Mouse (Mus musculus) ES-E14 (cell line): ENCODE measurements around the gene Snx15. TPM values are rescaled to one million over a fixed set of nuclear protein-coding genes. Genes with fewer than 3 reads are reported as not detected.
A peak's percentile ranks its signal among the peaks of the same experiment; 100 is the strongest.

Source experiments
- DNase-seq: peaks from one replicate; pipeline ENCODE4 v3.0.0-alpha.2; 2013; ENCODE audit warnings: low read depth, low spot score
- H3K27ac ChIP-seq: 2 replicates; pipeline ENCODE4 v1.5.1; 2012; ENCODE audit warnings: low read depth, mild to moderate bottlenecking, low read length, moderate library complexity, mixed read lengths; ENCODE audit not compliant: poor library complexity, insufficient read depth, severe bottlenecking
- H3K36me3 ChIP-seq: 2 replicates; pipeline ENCODE4 v1.6.1; 2012; ENCODE audit warnings: mild to moderate bottlenecking, low read length, moderate library complexity, mixed read lengths; ENCODE audit not compliant: control insufficient read depth, poor library complexity, insufficient read depth, severe bottlenecking
- H3K4me1 ChIP-seq, 2 experiments: fragments of 150-350 bp in 1 of 2; sonication (generic) in 1 of 2; 2 replicates each; pipeline ENCODE4 v1.6.1; 2012; ENCODE audit warnings: low read length in 2 of 2, mild to moderate bottlenecking in 1 of 2, mixed read lengths in 1 of 2; ENCODE audit not compliant: control insufficient read depth in 2 of 2, insufficient read depth in 2 of 2, poor library complexity in 1 of 2
- H3K4me3 ChIP-seq, 2 experiments: fragments of 150-350 bp in 1 of 2; sonication (generic) in 1 of 2; 2 replicates each; pipeline ENCODE4 v1.5.1; 2012; ENCODE audit warnings: low read length in 2 of 2, low read depth in 1 of 2, mild to moderate bottlenecking in 1 of 2, mixed read lengths in 1 of 2; ENCODE audit not compliant: insufficient read depth in 1 of 2, poor library complexity in 1 of 2, severe bottlenecking in 1 of 2
- H3K9ac ChIP-seq: 2 replicates; pipeline ENCODE4 v1.6.1; 2012; ENCODE audit warnings: low read depth, mild to moderate bottlenecking, low read length, mixed read lengths; ENCODE audit not compliant: poor library complexity, insufficient read depth, severe bottlenecking
- H3K9me3 ChIP-seq: fragments of 150-350 bp; sonication (generic); 2 replicates; pipeline ENCODE4 v1.6.1; 2012; ENCODE audit warnings: low read depth, mild to moderate bottlenecking, low read length; ENCODE audit not compliant: control insufficient read depth, insufficient read depth
- CHD2 ChIP-seq: IDR thresholded peaks from 2 replicates; pipeline ENCODE4 v1.6.1; 2014; ENCODE audit warnings: mild to moderate bottlenecking, low read depth, low read length, inconsistent platforms
- HCFC1 ChIP-seq: IDR thresholded peaks from 2 replicates; pipeline ENCODE4 v1.6.1; 2012; ENCODE audit warnings: low read length, inconsistent platforms, borderline replicate concordance; ENCODE audit not compliant: insufficient read depth
- MAFK ChIP-seq: IDR thresholded peaks from 2 replicates; pipeline ENCODE4 v1.6.1; 2014; ENCODE audit warnings: mild to moderate bottlenecking, low read depth, low read length, inconsistent platforms; ENCODE audit not compliant: insufficient read depth
- ZC3H11A ChIP-seq: IDR thresholded peaks from 2 replicates; pipeline ENCODE4 v1.6.1; 2012; ENCODE audit warnings: low read depth, mild to moderate bottlenecking, inconsistent platforms, low read length, borderline replicate concordance
- ZNF384 ChIP-seq: IDR thresholded peaks from 2 replicates; pipeline ENCODE4 v1.6.1; 2012; ENCODE audit warnings: low read depth, low read length, inconsistent platforms
- in situ Hi-C, 2 experiments: fragments of 600-800 bp; cut with MboI; formaldehyde crosslinking; loops; one replicate each; pipeline ENCODE4 v1.15.1; 2025; ENCODE audit warnings: low sequenced_read_pairs in 2 of 2, inconsistent platforms in 1 of 2; ENCODE audit not compliant: unreplicated experiment in 2 of 2
- total RNA-seq: library from RNA; depleted of rRNA; stranded (reverse); fragments of 300-350 nt; gene quantifications from 2 replicates; pipeline ENCODE4 v1.2.3, GENCODE M21; 2012

Snx15 gene
- total RNA-seq, 1 experiment, result 11.9 TPM

DNA sequence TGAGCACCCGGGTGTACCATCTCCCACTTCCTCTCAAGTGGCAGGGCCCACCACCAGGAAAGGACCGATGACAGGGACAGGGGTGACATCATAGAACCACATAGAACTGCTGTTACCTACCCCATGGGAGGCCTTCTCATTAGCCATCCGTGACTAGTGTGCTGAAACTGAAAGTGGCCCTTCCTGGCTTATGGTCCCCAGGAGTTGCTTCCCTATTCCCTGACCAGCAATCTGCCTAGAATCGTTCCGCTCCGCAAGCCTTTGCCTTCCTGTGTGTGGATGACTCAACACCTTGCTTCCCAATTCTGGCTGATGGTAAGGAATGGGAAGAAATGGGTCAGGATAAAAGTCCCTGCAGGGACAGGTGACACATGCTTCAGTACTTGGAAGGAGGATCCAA lies 29.1 kb upstream of the Snx15 start:
- in situ Hi-C loops, result no loop called here
- TF ChIP-seq ZNF384 (no peak), ZC3H11A (no peak), MAFK (no peak)
- no peaks in the 10 kb centered on the region for H3K9me3 ChIP-seq

DNA sequence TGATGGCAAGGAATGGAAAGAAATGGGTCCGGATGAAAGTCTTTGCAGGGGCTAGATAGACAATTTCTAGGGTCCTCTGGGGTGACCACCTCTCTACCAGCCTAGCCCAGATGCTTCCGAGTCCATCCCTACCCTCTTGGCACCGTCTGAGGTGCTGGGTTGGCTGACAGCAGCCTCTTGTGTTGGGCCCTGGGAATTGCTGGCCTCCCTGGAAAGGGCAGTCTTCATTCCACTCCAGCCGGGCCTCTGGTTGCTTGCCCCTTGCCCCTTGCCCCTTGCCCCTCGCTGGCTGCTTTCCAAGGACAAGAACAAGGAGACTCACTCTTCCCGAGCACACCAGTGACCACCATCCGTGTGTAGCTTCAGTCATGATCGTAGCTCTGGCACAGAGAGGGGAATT lies 28.3 kb upstream of the Snx15 start:
- no peak for TF ChIP-seq HCFC1
- TF ChIP-seq ZNF384, result no peak
- TF ChIP-seq MAFK, result no peak
- TF ChIP-seq CHD2, result no peak
- no peak for TF ChIP-seq ZC3H11A
- no peak overlapping the region for H3K27ac ChIP-seq
- H3K9ac ChIP-seq, result no peak overlapping the region
- H3K9me3 ChIP-seq, result no peaks in the 10 kb centered on the region
- H3K4me3 ChIP-seq, result no peak overlapping the region
- H3K4me1 ChIP-seq, result no peaks in the 10 kb centered on the region
- H3K36me3 ChIP-seq, result no peaks in the 10 kb centered on the region
- in situ Hi-C loops, result no loop called here
- no peak for DNase-seq

More for the DNA sequence above, 29.1 kb upstream of the Snx15 start:
- no peak for DNase-seq
- Histone ChIP-seq H3K4me1 (no peaks in the 10 kb centered on the region), H3K27ac (no peak overlapping the region), H3K9ac (no peak overlapping the region), H3K4me3 (no peak overlapping the region), H3K36me3 (no peaks in the 10 kb centered on the region)

DNA sequence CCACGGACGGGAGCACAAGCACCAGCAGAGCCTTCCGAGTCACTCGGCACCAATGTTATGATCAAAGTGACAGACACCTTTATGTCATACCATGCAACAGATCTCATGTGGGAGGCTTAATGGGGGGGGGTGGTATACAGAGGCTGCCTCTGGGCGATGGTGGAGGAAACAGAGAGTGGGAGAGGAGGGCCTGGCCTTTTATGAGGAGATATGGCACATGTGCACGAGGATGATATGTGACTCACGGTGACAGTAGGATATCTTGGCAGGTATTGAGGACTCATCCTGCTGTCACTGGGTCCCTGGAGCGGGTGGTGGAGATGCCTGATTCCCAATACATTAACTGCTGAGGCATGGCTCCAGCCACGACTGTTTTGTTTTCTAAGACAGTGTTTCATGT lies 27.1 kb upstream of the Snx15 start:
- H3K4me1 ChIP-seq, result no peaks in the 10 kb centered on the region
- no peak overlapping the region for H3K9ac ChIP-seq
- no peaks in the 10 kb centered on the region for H3K9me3 ChIP-seq
- H3K36me3 ChIP-seq, result no peaks in the 10 kb centered on the region
- H3K4me3 ChIP-seq, result no peak overlapping the region
- in situ Hi-C loops, result no loop called here
- no peak for DNase-seq
- TF ChIP-seq MAFK (no peak), ZNF384 (no peak), CHD2 (no peak), HCFC1 (no peak), ZC3H11A (no peak)
- H3K27ac ChIP-seq, result no peak overlapping the region

DNA sequence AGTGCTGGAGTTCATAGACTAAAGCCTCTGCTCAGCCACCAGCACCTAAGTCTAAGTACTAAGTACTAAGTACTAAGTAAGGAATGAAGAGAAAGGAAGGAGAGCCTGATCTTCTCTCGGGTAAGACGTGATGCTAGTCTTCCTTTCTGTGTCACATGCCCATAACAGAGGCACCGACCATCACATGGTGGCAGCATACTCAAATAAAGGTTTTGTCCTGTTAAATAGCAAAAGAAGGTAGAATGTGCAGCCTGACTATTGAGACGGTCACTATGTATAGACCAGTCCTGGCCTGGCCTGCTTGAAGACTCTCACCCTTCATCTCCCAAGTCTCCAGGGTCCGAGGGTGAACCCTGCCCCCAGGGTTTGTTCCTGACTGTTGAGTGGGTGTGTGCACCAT lies 16.7 kb upstream of the Snx15 start:
- Histone ChIP-seq H3K9ac (no peak overlapping the region), H3K27ac (no peak overlapping the region), H3K9me3 (no peaks in the 10 kb centered on the region), H3K4me1 (peaks cover 0 to 2% of the 10 kb centered on the region in 2 experiments; a peak in 1 of 4 replicates), H3K4me3 (no peak overlapping the region), H3K36me3 (no peaks in the 10 kb centered on the region)
- TF ChIP-seq ZC3H11A (no peak), HCFC1 (no peak), MAFK (no peak), CHD2 (no peak), ZNF384 (no peak)
- no peak for DNase-seq
- in situ Hi-C loops, result no loop called here

DNA sequence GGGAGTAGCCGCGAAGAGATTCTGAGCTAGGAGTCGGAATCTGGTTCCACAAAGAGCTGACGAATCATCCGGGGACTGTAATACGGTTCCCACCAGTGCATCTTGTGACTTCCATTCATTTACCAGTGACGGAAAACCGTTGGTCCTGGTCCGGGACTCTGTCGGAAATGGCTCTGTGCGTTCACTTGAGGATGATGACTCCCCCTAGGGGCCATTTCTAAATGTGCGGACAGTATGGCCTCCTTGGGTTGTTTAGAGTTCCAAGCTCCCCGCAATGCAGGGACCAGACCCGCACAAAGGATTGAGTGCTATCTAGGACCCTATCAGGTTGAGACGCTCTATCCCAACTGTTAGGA lies 13.3 kb upstream of the Snx15 start, which contains the start of gene Arl2:
Arl2 (minus strand) TSS at position 155 of the 356 bp plus-strand sequence.
- H3K4me1 ChIP-seq, result peaks cover 0 to 4% of the 10 kb centered on the region in 2 experiments; a peak in 1 of 4 replicates
- H3K27ac ChIP-seq, result peak within 1 kb of the TSS; percentile 95
- in situ Hi-C loops, result no loop called here
- no peak for TF ChIP-seq HCFC1
- TF ChIP-seq CHD2, result no peak
- no peak for TF ChIP-seq ZC3H11A
- no peak for TF ChIP-seq ZNF384
- no peak for TF ChIP-seq MAFK
- H3K4me3 ChIP-seq, result peak within 1 kb of the TSS; percentile 81 to 83
- peak; percentile 88 for DNase-seq
- H3K9ac ChIP-seq, result peak within 1 kb of the TSS; percentile 93
- peaks cover 9% of the 10 kb centered on the region; the same call in 1 of the 2 replicates for H3K36me3 ChIP-seq
- no peaks in the 10 kb centered on the region for H3K9me3 ChIP-seq
